Mouse (Mus musculus): Measurements from ENCODE around the gene Otoa.

Otoa gene

GRCm38 (mm10) chr7:121081816-121082215 lies 366 bp downstream of the Otoa start:
- no peak for DNase-seq (ENCODE audit: low read depth, low spot score)

DNA sequence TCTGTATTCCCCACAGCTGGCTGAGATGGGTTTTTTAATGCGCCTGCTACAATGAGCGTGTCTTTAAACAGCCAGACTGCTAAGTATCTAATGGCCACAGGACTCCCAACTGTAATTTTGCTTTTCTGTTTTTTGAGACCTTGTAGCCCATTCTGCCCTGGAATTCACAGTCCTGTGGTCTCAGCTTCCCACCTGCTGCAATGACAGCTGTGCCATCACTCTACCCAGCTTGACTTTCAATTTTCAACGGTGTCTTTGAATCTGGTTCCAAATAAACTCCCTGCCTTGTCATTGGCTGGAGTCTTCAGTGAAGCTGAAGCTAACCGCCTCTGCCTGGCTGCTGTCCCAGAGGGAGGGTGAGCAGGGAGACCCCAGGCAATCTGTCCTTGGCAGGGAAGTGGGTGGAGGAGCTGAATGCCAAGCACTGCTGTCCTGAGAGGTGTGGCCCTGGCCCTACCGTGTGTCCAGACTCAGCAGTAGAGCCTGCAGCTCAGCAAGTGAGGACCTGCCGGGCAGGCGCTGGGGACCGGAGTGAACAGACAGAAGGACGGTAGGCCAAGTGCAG lies 1.6 kb downstream of the Otoa start:
- DNase-seq (ENCODE audit: low read depth, low spot score): no peak

DNA sequence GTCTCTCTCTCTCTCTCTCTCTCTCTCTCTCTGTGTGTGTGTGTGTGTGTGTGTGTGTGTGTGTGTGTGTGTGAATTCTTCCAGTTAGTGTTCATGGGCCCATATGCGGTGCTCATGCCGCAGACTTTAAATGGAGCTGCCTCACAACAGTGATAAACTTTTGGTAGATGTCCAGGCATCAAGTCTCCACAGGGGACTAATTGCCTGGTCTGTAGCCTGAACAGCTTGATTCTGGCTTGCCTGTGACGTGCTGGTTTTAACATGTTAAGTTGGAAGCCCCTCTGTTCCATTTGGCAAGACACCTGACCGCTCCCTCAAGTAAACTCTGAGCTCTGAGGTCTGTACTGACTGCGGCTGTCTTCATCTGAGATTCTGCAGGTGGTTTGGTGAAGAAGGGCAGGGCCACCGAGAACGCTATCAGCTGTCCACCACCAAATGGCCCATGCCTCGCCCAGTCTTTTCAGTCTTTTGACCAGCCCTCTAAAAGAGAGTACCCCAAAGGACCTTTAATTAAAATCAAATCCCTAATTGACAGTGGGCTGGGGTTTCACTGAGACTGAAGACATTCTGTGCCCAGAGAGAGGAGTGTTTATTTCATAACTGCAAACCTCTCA lies 3.5 kb downstream of the Otoa start:
- DNase-seq (ENCODE audit: low read depth, low spot score): no peak

DNA sequence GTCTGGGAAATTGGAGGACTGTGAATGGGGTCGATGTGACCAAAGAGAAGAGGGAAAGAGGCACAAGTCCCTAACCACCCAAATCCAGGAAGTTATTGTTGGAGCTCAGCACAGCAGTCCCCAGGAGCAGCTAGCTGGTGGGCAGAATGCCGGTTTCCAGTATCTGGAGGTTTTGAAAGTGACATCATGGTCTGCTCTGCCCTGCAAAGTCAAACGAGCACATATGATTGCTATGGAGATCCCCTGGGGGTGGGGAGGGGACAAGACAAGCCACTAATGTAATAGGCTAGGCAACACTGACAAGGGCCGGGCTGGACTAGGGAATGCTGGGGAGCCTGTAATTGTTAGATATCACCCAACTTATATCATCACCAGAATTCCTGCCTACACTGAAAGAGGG lies 4.0 kb downstream of the Otoa start:
- DNase-seq (ENCODE audit: low read depth, low spot score): no peak

DNA sequence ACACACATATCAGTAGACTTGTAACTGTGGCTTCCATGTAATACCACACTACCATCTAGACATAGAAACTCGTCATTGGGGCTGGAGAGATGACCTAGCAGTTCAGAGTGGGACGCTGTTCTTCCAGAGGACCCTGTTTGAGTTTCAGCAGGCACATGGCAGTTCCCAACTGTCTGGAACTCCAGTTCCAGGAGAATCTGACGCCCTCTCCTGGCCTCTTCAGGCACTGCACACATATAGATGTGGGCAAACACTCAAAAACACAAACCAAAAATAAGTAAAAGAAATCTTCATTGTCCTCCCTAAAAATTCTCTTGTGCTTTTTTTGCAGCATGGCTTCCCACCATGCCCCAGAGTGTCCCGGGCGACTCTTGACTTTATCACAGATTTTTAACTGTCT lies 7.3 kb downstream of the Otoa start:
- no peak for DNase-seq (ENCODE audit: low read depth, low spot score)

- DNase-seq (ENCODE audit: low read depth, low spot score): no peak
These were observed 9.3 kb downstream of the Otoa start for GRCm38 (mm10) chr7:121090748-121091147.

- DNase-seq (ENCODE audit: low read depth, low spot score): no peak
These were observed 11.6 kb downstream of the Otoa start for GRCm38 (mm10) chr7:121093026-121093425.

DNA sequence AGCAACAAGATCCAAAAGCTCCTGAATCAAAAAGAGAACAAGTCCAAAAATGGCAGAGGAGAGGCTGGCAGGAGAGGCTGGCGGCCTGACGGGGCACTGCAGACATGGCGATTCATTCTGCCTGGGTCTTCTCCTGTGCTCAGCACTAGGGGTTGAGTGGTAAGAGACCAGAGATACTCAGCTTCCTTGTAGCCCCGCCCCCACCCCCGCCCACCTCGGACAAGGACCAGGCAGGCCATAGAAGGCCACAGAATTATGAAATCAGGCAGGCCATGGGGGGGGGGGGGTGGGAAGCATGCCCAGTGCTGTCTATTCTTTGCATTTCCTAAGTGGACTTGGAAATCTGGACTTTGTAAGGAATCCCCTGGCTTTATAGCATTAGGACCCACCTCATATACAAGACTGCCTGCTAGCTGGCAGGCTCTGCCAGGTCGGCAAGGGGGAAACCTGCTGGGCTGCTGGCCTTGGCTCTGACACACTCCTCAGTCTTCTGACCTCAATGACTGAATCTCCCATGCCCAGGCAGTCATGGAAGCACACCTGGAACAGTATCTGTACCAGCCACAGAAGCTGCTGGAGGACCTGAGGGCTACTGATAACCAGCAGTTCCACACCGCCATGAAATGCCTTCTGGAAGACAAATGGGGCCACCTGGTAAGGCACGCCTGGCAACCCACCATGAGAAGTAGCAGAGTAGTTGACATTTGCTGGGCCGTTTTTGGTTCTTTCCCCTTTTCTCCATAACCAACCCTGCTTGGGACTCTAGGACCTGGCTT lies 17.4 kb downstream of the Otoa start:
- DNase-seq (ENCODE audit: low read depth, low spot score): no peak

DNA sequence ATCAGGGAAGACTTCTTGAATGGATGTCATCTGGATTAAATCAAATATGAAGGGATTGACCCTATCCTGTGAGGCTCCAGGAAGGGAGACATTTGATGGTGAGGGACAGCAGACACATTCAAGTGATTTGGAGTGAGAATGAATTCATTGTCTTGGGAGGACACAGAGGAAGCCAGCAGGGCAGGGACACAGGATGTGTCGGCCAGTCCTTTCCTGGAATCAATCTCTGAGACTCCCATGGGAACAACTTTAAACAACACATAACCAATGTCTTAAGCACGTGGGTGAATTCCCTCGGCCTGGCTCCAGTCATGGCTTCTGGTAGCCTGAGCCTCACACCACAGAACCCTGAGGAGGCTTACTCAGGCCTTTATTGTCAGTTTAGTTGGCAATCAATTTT lies 26.4 kb downstream of the Otoa start:
- no peak for DNase-seq (ENCODE audit: low read depth, low spot score)

DNA sequence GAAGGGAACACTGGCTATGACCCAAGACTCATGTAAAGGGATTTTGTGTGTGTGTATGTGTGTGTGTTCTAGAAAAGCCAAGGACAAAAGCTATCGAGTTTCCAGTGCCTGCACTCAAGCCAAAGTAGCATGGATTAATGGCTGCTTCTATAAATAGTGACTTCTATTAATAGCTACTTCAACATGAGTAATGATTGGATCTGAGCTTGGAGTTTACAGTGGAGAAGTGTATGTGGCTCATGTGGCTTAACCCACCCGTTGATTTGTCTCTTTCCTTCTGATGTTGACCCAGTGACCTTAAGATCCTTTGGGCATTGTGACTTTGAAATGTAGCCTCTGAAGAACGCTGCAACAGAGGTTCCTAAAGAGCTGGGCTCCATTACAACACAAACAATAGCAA lies 29.9 kb downstream of the Otoa start:
- no peak for DNase-seq (ENCODE audit: low read depth, low spot score)

- no peak for DNase-seq (ENCODE audit: low read depth, low spot score)
These were observed 30.3 kb downstream of the Otoa start for GRCm38 (mm10) chr7:121111762-121112161.

DNA sequence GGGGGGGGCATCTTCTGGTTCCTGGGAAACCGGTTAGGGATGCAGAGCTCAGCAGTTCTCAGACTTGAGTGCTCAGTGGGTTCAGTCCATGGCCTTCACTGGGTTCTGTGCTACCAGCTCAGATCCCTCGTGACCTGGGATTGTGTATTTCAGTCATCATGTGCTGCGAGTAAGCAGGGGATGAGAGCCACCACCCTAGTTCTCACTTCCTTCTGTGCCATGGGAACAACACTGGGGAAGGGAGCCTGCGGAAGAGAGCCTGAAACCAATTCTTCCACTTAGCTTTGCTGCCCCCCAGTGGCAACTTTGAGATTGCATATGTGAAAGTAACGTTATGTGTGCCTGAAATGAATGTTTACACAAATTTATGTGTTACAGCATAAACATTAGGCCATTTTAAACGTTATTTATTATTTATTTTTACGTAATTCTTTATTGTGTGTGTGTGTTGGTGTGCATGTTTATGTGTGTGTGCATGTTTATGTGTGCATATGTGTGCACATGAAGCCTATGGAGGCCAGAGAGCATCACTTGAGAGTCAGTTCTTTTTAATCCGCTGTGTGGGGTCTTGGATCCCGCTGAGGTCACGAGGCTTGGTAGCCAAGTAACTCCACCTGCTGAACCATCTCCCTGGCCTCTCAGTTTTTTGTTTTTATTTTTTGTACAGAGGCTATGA lies 38.8 kb downstream of the Otoa start:
- peak; percentile 65 for DNase-seq (ENCODE audit: low read depth, low spot score)

GRCm38 (mm10) chr7:121130837-121131236 lies 49.4 kb downstream of the Otoa start:
- DNase-seq (ENCODE audit: low read depth, low spot score): no peak

DNA sequence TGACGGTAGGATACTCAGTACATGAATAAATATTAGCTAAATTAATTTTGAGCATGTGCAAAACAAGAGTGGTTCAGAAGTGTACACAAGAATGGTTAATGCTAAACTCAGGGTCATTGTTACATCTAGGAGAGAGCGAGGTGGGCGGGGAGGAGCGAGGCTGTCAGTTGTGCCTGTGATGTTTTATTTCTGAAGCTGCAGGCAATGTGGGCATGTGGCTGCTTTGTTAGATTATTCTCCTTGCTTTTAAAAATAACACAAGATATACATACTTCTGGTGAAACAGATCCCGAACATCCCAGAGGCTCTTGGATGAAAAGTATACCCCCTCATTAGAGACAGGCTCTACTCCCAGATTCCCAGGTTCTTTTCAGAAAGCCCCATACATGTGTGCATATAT lies 59.8 kb downstream of the Otoa start:
- DNase-seq (ENCODE audit: low read depth, low spot score): no peak

GRCm38 (mm10) chr7:121150662-121151061 lies 69.2 kb downstream of the Otoa start:
- DNase-seq (ENCODE audit: low read depth, low spot score): no peak

GRCm38 (mm10) chr7:121152186-121152585 lies 70.7 kb downstream of the Otoa start:
- DNase-seq (ENCODE audit: low read depth, low spot score): no peak

DNA sequence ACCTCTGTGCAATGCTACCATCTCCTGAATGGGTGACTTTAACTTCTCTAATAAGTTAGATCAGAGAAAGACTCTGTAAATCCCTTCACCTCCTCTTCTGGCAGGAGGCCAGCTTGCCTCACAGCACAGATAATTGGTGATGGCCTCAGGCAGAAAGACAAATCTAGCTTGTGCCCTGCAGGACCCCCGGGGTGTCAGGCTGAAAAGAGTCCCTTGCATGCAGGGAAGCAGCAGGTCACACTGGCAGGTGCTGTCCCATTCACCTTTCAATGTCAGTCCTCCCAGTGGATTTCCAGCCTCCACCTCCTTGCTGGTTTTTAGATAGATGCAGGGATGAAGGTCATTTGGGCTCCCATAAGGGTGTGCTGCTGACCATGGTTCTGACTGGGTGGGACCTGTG lies 84.2 kb downstream of the Otoa start:
- no peak for DNase-seq (ENCODE audit: low read depth, low spot score)

DNA sequence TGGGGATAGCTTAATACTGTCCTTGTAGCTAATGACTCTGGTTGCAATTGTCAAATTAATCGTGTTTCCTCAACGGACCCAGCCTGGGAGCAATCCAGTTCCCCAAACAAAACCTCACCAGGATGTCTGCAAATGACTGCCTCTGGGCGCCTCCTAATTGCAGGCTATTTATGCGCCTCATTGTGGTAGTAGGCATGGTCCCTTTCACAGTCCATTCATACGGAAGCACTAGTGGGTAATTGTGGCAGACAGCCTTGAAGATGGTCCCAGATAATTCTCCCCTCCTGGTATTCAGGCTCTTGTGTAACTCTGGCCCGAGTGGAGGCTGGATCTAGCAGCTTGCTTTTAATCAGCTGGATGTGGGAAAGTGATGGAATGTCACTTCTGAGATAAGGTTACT lies 90.4 kb downstream of the Otoa start:
- no peak for DNase-seq (ENCODE audit: low read depth, low spot score)

- DNase-seq (ENCODE audit: low read depth, low spot score): no peak
These were observed 105.8 kb downstream of the Otoa start for GRCm38 (mm10) chr7:121187201-121187786.

DNA sequence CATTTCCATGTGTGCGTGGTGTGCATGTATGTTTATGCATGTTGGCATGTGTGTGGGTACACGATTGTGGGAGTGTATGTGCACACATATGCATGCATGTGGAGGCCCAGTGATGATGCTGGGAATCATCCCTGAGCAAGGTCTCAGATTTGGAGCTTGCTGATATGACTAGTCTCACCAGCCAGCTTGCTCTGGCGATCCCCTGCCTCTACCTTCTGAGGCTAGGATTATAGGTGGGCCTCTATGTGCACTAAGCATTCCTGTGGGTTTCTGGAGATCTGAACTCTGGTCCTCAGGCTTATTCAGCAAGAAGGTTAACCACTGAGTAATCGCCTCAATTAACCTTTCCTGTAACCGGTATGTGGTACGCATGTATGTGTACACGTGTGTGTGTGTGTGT lies 107.5 kb downstream of the Otoa start:
- no peak for DNase-seq (ENCODE audit: low read depth, low spot score)

DNA sequence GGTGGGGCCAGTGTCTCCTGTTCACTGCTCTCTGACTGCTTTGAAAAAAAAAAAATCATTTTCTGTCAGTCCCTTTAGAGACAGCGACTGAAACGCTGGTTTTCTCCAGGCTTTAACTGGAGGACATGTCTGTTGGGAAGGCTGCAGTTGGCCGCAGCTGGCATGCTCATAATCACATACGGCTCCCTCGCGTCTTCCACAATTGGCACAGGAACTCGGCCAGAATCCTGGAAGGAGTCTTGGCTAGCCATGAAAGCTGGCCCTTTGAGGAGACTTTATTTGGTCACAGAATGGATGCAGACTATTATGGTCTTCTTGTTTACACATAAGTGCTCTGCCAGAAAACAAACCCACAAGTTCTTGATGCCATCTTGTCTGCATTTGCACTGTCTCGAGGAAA lies 117.5 kb downstream of the Otoa start:
- DNase-seq (ENCODE audit: low read depth, low spot score): no peak

DNA sequence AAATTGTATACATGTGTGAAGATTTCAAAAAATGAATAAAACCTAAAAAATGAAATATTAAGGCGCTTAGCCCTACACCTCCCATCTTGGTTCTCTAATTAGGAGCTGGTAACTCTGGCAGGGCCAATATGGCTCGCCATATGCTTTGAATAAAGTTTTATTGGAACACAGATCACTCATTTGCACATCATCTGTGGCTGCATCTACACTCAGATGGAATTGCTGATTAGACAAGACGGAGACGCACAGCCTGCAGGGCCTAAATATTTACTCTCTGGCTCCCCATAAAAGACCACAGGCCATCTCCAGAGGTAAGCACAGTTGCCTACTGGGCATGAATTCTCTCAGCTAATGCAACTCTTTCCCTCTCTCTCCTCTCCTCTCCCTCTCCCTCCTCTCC lies 130.4 kb downstream of the Otoa start:
- DNase-seq (ENCODE audit: low read depth, low spot score): no peak

Measured in retina, adult 2 months (tissue).